Mouse (Mus musculus): Measurements from ENCODE around the gene Zbtb16. TPM values are rescaled to one million over a fixed set of nuclear protein-coding genes. Genes with fewer than 3 reads are reported as not detected.
A peak's percentile ranks its signal among the peaks of the same experiment; 100 is the strongest.

Gene Zbtb16
- total RNA-seq, 2 experiments from 2014 or later, result 144 to 166 TPM

- no peak for DNase-seq
- intact Hi-C loops (cut with DNase I), result no loop called here
Measured at GRCm38 (mm10) chr9:48812352-48812751, 23.7 kb downstream of the Zbtb16 start.

- no peak for DNase-seq
- intact Hi-C loops (cut with DNase I), result no loop called here
Measured at GRCm38 (mm10) chr9:48806591-48806990, 29.4 kb downstream of the Zbtb16 start.

DNA sequence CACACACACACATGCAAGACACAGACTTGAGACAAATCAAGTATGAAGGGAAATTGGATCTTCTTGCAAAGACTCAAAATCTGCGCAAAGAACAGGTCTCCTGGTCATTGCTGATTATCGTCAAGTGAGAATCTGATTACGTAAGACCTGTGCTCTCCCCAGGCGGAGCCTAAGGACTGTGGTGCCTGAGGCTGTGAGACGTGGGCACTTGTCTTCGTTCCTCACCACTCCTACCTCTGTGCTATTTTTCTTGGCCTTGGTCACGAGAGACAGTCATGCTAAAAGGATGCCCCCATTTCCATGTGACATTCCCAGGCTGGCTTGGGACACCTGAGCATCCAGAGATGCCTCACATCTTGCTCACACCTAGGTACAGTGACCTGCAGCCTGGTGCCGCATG is 30.2 kb downstream of the Zbtb16 start:
- intact Hi-C loops (cut with DNase I), result no loop called here

GRCm38 (mm10) chr9:48804509-48804908 is 31.5 kb downstream of the Zbtb16 start:
- intact Hi-C loops (cut with DNase I), result no loop called here
- no peak for DNase-seq

More for the DNA sequence above, 30.2 kb downstream of the Zbtb16 start:
- DNase-seq, result no peak

DNA sequence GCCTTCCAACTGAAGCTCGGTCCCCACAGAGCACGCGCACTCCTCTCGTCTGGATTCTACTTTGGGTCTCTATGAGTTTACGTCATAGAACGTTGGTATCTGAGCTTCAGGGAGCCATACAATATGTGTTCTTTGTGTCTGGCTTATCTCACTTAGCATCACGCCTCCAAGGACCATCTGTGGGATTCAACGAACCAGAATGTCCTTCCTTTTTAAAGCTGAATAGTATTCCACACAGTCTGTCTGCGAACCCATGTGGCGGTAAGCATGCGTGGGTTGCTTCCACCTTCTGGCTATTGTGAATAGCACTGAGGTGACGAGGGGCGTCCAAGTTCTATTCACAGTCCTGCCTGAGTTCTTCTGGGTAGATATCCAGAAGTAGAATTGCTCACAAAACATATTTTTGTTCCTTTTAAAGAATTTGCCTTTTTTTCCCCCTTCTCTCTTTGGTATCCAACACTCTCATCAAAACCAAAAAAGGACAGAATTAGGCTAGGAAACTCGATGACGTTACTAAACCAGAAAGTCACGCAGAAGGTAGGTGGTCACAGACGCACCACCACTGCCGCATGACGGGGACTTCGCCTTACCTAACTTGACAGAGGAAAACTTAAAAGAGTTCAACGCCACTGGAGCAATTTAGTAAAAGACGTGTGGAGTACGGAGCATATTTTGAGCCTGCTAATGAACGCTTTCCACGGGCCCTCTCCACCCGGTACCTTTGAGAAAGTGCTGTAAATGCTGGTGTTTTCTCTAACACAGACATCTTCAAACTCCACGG is 32.4 kb downstream of the Zbtb16 start:
- intact Hi-C loops (cut with DNase I), result no loop called here
- no peak for DNase-seq

GRCm38 (mm10) chr9:48802374-48802773 is 33.6 kb downstream of the Zbtb16 start:
- no peak for DNase-seq
- intact Hi-C loops (cut with DNase I), result no loop called here

- no peak for DNase-seq
- intact Hi-C loops (cut with DNase I), result no loop called here
Measured at GRCm38 (mm10) chr9:48801322-48801721, 34.7 kb downstream of the Zbtb16 start.

DNA sequence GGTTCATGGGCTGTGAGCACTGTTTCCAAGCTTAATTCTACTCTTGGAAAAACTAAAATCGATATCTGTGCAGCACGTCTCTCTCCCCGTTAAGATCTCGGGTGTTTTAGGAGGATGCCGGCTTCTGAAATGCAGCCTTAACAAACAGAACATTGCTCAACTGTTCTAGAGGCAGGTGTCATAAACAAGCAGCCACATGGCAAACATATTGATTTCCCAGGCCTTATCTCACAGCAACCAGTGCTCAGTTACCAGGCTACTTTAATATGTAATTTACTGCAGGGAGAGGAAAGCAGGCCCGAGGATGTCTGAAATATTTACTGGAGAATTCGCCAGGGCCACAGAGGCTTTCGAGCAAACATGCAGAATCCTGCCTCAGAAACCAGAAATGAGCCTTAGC is 35.4 kb downstream of the Zbtb16 start:
- no peak for DNase-seq
- intact Hi-C loops (cut with DNase I), result no loop called here

GRCm38 (mm10) chr9:48798044-48798443 is 38.0 kb downstream of the Zbtb16 start:
- intact Hi-C loops (cut with DNase I), result no loop called here
- DNase-seq, result no peak

DNA sequence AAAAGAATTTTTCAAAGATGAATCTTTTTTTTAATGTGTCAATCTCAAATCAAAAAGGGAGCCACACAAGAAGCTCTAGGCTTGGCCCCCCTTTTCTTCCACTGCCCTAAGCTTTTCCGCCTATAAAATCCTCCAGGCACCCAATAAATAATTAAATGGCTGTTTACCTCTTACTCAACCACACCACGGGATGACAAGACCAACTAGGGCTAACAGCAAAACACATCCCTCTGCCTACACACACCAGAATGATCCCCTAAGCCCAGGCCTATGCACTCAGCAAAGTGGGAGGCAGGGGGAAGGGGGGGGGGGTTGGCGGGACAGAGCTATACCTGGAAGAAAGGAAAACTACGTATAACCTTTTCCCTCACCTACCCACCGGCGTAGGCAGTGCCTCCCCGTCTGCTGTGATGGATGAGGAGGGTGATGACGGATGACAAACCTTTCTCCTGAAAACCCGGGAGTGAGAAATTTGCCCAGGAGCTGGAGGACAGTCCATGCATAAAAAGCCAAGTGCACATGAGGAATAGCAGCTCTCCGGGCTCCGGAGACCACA is 39.7 kb downstream of the Zbtb16 start:
- no peak for DNase-seq
- intact Hi-C loops (cut with DNase I), result no loop called here

DNA sequence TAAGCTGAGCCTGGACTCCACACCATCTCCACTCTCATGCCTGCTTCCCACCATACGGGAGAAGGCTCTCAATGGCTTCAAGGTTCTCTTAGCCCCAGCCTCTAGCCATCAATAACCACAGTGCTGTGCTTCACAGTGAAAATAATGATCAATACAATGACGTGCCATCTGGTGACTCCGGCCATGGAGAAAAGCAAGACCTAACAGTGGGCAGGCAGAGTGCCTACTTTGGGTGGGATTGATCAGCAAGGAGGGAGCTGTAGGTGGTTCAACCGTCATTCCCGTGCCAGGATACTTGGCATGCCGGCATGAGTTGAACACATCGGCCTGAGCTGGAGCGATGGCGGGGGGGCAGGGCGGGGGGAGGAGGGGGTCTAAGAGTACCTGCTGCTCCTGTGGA is 40.3 kb downstream of the Zbtb16 start:
- DNase-seq, result no peak
- intact Hi-C loops (cut with DNase I), result no loop called here

GRCm38 (mm10) chr9:48795095-48795494 is 40.9 kb downstream of the Zbtb16 start:
- no peak for DNase-seq
- intact Hi-C loops (cut with DNase I), result no loop called here

DNA sequence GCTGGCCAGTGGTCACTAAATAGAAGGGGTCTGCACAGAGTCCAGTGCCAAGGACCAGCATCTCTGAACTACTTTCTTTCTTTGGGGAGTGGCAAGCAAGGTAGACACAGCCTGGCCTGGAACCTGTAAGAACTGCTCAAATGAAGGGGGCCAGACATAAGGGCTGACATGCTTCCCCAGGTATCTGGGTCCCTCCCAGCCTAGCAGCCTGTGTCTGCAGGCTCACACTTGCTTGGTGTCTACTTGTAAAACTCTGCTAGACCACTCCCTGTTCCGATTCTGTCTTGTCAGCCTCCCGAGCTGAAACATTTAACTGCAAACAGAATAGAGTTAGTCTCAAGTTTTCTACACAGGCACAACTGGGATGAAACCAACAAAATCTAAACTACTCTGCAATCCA is 41.6 kb downstream of the Zbtb16 start:
- DNase-seq, result no peak
- intact Hi-C loops (cut with DNase I), result no loop called here

GRCm38 (mm10) chr9:48793638-48794188 is 42.3 kb downstream of the Zbtb16 start:
- intact Hi-C loops (cut with DNase I), result no loop called here
- DNase-seq, result no peak

GRCm38 (mm10) chr9:48790575-48790974 is 45.4 kb downstream of the Zbtb16 start:
- DNase-seq, result no peak
- intact Hi-C loops (cut with DNase I), result no loop called here

DNA sequence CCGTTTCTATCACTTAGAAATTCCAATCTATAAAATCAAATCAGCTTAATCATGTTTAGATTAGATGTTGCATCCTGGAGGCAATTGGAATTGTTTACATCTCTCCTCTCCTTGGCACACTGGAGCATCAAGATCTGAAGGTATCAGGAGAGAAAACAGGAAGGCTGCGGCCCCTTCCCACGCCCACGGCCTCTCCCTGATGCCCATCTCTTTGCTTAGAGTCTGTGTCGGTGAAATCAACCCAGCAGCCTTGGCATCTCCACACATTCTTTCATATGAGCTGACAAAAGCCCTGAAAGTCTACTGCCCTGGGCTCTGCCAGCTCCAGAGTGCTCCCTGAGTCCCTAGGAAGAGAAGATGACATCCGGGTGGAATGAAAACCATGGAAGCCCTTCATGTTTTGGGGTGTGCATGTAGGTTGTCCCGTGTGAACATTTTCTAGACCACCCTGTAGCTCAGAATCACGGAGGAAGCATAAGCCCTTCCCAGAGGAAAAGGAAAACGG is 48.1 kb downstream of the Zbtb16 start:
- no peak for DNase-seq
- intact Hi-C loops (cut with DNase I), result loop anchor here (5.0 kb wide), 2 partner anchors 44 to 46 kb away; no protein-coding TSS in a partner anchor

GRCm38 (mm10) chr9:48787321-48787720 is 48.7 kb downstream of the Zbtb16 start:
- no peak for DNase-seq
- intact Hi-C loops (cut with DNase I), result loop anchor here (5.0 kb wide), 2 partner anchors 45 kb away; no protein-coding TSS in a partner anchor

DNA sequence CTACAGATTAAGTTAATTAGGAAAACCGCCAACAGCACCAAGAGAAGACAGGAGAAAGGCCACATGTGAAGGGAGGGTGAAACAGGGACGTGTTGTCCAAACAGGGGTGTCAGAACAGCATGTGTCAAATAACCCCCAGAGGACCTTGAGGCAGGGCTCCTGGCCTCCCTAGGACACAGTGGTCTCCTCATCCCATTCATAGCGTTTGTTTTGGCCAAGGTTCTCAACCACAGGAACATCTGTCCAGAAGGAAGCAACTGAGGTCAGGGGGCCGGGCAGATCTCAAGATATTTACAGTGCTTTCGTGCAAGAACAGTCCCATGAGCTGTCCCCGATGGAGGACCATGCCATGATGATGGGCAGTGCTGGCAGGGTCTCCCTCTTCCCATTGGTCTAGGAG is 49.2 kb downstream of the Zbtb16 start:
- DNase-seq, result peak; percentile 22 to 54
- intact Hi-C loops (cut with DNase I), result loop anchor here (5.0 kb wide), 2 partner anchors 45 kb away; no protein-coding TSS in a partner anchor

GRCm38 (mm10) chr9:48784937-48785336 is 51.1 kb downstream of the Zbtb16 start:
- DNase-seq, result no peak
- intact Hi-C loops (cut with DNase I), result loop anchor here (5.0 kb wide), 2 partner anchors 43 to 47 kb away; no protein-coding TSS in a partner anchor

DNA sequence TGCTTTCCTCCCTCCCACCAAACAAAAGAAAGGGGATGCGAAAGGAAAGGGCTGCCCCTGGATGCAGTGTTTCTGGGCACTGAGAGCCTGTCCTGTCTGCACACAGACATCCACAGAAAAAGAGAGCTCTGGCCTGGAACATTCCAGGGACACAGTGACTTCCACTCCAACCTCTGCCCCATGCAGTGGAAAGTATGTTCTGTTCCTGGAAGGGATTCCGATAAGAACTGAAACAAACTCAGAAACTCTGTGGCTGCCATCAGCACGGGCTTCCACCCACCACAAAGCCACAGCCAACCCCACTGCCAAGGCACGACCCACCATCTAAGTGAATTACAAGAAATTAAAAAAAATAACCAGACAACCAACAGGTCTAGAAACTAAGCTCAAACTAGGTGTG is 52.7 kb downstream of the Zbtb16 start:
- intact Hi-C loops (cut with DNase I), result no loop called here
- DNase-seq, result peak in 1 of 2 experiments; percentile 23

DNA sequence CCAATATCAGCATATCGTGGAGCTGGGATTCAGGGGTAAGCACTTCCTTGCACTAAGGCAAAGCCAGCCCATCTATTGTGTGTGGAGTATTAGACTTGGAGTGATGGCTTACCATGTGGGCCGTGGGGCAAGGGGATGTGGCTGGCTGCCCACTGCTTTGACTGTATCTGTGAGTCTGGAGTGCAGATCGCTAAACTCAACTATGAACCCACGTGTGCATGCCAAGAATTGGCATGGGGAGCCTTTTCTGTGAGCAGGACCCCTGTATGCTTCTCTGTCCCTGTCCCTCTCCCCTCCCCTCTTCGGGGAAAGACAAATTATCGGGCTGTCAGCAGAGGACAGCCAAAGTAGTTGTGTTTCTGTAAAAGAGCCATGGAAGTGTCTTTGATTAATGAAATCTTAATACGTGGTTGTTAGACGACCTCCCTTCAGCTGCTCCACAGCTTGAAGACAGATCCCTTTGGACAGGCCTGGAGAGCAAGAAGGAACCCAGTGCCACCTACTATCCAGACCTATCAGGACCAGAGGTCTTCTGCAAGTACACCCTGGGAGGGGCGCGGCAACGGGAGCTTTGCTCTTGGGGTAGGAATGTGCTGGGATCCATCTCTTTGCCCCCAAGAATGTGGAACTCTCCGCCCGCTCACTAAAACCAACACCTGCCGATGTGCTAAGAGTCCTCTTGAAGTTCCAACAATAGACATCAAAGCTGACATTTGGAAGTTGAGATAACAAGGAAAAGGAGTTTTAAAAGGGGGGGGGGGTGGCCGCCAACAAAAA is 53.5 kb downstream of the Zbtb16 start:
- intact Hi-C loops (cut with DNase I), result no loop called here
- DNase-seq, result no peak
